Mouse (Mus musculus) stomach, postnatal 0 days (tissue): Measurements from ENCODE around the gene Ssu72.

Experiments
- CTCF ChIP-seq: IDR thresholded peaks from 2 replicates; pipeline ENCODE4 v1.5.1; 2016; ENCODE audit warnings: antibody characterized with exemption, low read depth, mild to moderate bottlenecking, moderate library complexity
- EP300 ChIP-seq: optimal IDR thresholded peaks from 2 replicates; pipeline ENCODE3; 2016; ENCODE audit warnings: antibody characterized with exemption

DNA sequence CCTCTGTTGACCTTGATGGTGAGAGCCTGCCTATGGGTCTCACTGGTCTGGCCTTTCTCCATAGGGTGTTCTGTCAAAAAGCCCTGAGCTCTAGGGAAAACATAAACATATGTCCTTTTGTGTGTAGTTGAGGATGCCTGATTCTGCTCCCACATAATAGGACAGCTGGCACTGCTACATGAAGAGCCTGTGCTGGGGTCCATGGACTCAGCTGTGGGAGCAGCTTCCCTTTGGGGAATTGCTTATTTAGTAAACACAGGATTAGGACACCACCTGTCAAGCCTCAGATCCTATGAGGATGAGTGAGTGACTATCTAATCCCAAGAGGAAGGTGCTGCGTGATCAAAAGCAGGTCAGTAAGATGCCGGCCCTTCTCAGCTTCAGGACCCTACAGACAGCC is 23.4 kb downstream of the Ssu72 start:
- TF ChIP-seq CTCF (no peak), EP300 (no peak)
